In genomic region chr17:63419503-63419902, GRCm38 (mm10) we compare ENCODE assay signal across 20 mouse cellular contexts.
"Had no signal": no experiment of that assay in that cellular context is flagged by ENCODE, and none has a peak within 500 bp of the region (broad histone marks: within the 10 kb centered on the region; RNA-seq: fewer than 3 reads in every experiment).

No protein-coding gene starts in this region.

- DNase-seq: cerebellum, adult 8-10 months; cerebellum, adult 9-10 months; cerebellum, adult 9-11 months; cerebellum, postnatal 10 days; cerebellum, postnatal 14 days; cerebellum, postnatal 25 days; cerebellum, postnatal 36 days; embryo, embryonic 11 days; forebrain, postnatal 0 days; gastrocnemius, adult 2 months; gastrocnemius, postnatal 10 days; gastrocnemius, postnatal 14 days; gastrocnemius, postnatal 25 days; gastrocnemius, postnatal 36 days; heart, adult 18-20 months; heart, adult 2 months had no signal

- ATAC-seq: forebrain, embryonic 13.5 days; forebrain, embryonic 14.5 days; forebrain, embryonic 15.5 days; forebrain, embryonic 16.5 days; forebrain, postnatal 0 days had no signal
